Mouse (Mus musculus) heart, adult 9 months (tissue): Measurements from ENCODE around the gene C1qbp.

Source experiments
- DNase-seq, 2 experiments: peaks; one replicate each; pipeline ENCODE4 v3.0.0; 2022; ENCODE audit warnings: low spot score in 2 of 2

Gene C1qbp

GRCm38 (mm10) chr11:70973947-70974346 lies 8.9 kb downstream of the C1qbp start:
- DNase-seq = no peak

GRCm38 (mm10) chr11:70972586-70972985 lies 10.2 kb downstream of the C1qbp start:
- no peak for DNase-seq

- DNase-seq = no peak
Measured at GRCm38 (mm10) chr11:70970560-70971540, 12.0 kb downstream of the C1qbp start.

GRCm38 (mm10) chr11:70969821-70970559 lies 12.8 kb downstream of the C1qbp start, which contains the start of the genes Nup88 and Rpain:
TSS of gene Nup88 (minus strand) at chr11:70969973.
TSS of gene Rpain (plus strand) at chr11:70970213.
- DNase-seq = peak; percentile 95 to 96

- no peak for DNase-seq
Measured at GRCm38 (mm10) chr11:70969271-70969794, 13.5 kb downstream of the C1qbp start.

- DNase-seq = no peak
Measured at GRCm38 (mm10) chr11:70964222-70964907, 18.5 kb downstream of the C1qbp start.

- no peak for DNase-seq
Measured at GRCm38 (mm10) chr11:70960786-70961554, 21.9 kb downstream of the C1qbp start.

- DNase-seq = no peak
Measured at GRCm38 (mm10) chr11:70954711-70955110, 28.1 kb downstream of the C1qbp start.

GRCm38 (mm10) chr11:70944935-70945817 lies 37.6 kb downstream of the C1qbp start:
- DNase-seq = peak; percentile 18 to 31

- no peak for DNase-seq
Measured at GRCm38 (mm10) chr11:70943651-70944050, 39.2 kb downstream of the C1qbp start.

GRCm38 (mm10) chr11:70942596-70942995 lies 40.2 kb downstream of the C1qbp start:
- DNase-seq = no peak

- DNase-seq = no peak
Measured at GRCm38 (mm10) chr11:70935316-70935715, 47.5 kb downstream of the C1qbp start.

- no peak for DNase-seq
Measured at GRCm38 (mm10) chr11:70931461-70931860, 51.4 kb downstream of the C1qbp start.
